Mouse (Mus musculus): Measurements from ENCODE around the gene Wtip. TPM values are rescaled to one million over a fixed set of nuclear protein-coding genes. Genes with fewer than 3 reads are reported as not detected.
"Not testable (repeated sequence)": the region's sequence is repeated elsewhere in the genome, so short reads cannot be mapped to it uniquely, and the experiment has no call there.

The Wtip gene
- polyA plus RNA-seq, 1 experiment from 2014 or later, result 5.4 TPM

DNA sequence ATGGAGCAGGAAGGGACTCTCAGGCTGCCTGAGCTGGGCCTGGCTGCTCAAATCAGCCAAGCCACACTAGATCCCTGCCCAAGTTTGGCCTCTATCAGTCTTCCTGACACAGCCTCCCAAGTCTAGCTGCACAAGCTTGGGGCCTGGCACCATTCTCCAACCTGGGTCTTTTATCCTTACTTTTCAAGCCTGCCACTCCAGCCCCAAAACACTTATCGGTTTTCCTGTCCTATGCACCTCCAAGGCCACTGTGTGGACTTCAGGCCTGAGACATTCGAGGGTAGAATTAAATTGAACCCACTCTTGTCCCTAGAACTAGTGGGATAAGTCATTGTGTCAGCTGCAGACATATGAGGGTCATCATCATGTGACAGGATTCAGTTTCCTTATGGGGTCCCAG is 33.1 kb downstream of the Wtip start:
- Histone ChIP-seq H3K27me3 (ENCODE audit: poor library complexity, severe bottlenecking) (no peaks in the 10 kb centered on the region), H3K36me3 (replicated peaks) (no peaks in the 10 kb centered on the region), H3K4me1 (no peaks in the 10 kb centered on the region), H3K27ac (no peak overlapping the region), H3K9me3 (peaks cover 28% of the 10 kb centered on the region), H3K4me3 (no peak overlapping the region)
- 85% methylated on average over 2 of the region's 2 CpGs for WGBS
- no peak for DNase-seq (ENCODE audit: extremely low spot score, low spot score)

DNA sequence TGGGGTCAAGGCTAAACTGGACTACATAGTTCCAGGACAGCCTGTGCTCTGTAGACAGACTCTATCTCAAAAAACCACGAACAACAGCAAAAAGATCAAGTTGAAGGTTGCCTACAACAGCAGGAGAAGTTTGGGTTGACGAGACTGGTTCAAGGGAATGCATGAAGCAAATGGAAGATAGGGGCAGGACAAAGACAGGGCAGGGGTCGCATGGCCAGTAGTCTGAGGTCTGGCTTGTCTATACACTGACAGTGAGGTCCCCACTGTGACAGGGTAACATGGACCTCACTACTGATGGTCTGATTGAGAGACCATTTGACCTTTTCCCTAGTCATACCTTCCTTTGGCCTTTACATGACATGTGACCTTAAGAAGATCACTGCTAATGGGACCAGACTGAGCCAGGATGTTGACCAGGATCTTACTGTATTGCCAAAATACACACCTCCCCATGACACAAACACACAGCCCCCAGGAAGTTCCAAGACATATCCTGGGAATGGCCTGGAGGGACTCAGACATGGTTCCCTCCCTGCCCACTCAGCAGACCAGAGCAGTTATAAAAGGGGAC is 38.1 kb downstream of the Wtip start, which contains the start of gene Scgb1b30:
Gene Scgb1b30 (plus strand): TSS at position 521 of the 571 bp plus-strand sequence.
- H3K27ac ChIP-seq, result no peak within 1 kb of the TSS
- no peak for DNase-seq (ENCODE audit: extremely low spot score, low spot score)
- no peaks in the 10 kb centered on the region for H3K36me3 ChIP-seq (replicated peaks)
- H3K4me1 ChIP-seq, result no peaks in the 10 kb centered on the region
- no peaks in the 10 kb centered on the region for H3K27me3 ChIP-seq (ENCODE audit: poor library complexity, severe bottlenecking)
- 83% methylated on average over 3 of the region's 3 CpGs for WGBS
- peaks cover 37% of the 10 kb centered on the region for H3K9me3 ChIP-seq
- H3K4me3 ChIP-seq, result no peak within 1 kb of the TSS

DNA sequence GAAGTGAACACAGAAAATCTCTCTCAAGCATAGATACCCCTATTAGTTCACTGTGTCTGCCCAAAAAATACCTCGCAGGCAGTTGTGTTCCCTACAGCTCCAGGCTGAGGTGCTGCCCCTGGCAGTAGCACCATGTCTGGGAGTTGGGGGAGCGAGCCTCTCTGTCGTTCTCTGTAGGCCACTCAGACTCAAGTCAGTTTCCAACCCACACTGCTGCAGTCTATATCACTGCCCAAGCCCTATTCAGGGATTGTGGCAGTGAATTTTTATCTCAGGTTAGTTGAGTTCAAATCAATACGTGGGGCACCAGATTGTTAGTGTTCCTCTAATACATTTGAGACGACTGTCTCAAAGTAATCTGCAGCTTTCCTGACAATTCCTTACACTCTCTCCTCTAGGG is 64.9 kb downstream of the Wtip start:
- not testable (repeated sequence) for H3K4me1 ChIP-seq; H3K27me3 ChIP-seq (ENCODE audit: poor library complexity, severe bottlenecking); H3K36me3 ChIP-seq (replicated peaks); DNase-seq (ENCODE audit: extremely low spot score, low spot score); H3K4me3 ChIP-seq; H3K27ac ChIP-seq
- peaks cover 20% of the 10 kb centered on the region for H3K9me3 ChIP-seq
- WGBS, result 78% methylated on average over 5 of the region's 5 CpGs

Other genes with a start within 250 kb of the Wtip start
- gene Scgb2b26, start 188.2 kb downstream of the Wtip start, polyA plus RNA-seq (2016; fragmentation: Nextera tagmentation; extraction: Ambion mirVana), result not detected in 2 replicates
- gene Scgb2b27, start 119.3 kb downstream of the Wtip start, polyA plus RNA-seq (2016; fragmentation: Nextera tagmentation; extraction: Ambion mirVana), result not detected in 2 replicates
- gene Scgb1b27, start 111.8 kb downstream of the Wtip start, polyA plus RNA-seq (2016; fragmentation: Nextera tagmentation; extraction: Ambion mirVana), result not detected in 2 replicates
- gene Scgb1b30, start 37.8 kb downstream of the Wtip start, polyA plus RNA-seq (2016; fragmentation: Nextera tagmentation; extraction: Ambion mirVana), result not detected in 2 replicates
- 296 and 309 TPM in 2 replicates for gene Uba2, start 36.3 kb upstream of the Wtip start, polyA plus RNA-seq (2016; fragmentation: Nextera tagmentation; extraction: Ambion mirVana)
- gene Pdcd2l, start 63.4 kb upstream of the Wtip start, polyA plus RNA-seq (2016; fragmentation: Nextera tagmentation; extraction: Ambion mirVana), result 74.9 and 81.9 TPM in 2 replicates
- 439 and 441 TPM in 2 replicates for gene Gpi1, start 97.1 kb upstream of the Wtip start, polyA plus RNA-seq (2016; fragmentation: Nextera tagmentation; extraction: Ambion mirVana)
- gene Gm6096, start 117.8 kb upstream of the Wtip start, polyA plus RNA-seq (2016; fragmentation: Nextera tagmentation; extraction: Ambion mirVana), result not detected in 2 replicates
- 23.8 and 25.3 TPM in 2 replicates for gene 4931406P16Rik, start 180.3 kb upstream of the Wtip start, polyA plus RNA-seq (2016; fragmentation: Nextera tagmentation; extraction: Ambion mirVana)